Mouse (Mus musculus): ENCODE data around the gene Slc29a1.

DNA sequence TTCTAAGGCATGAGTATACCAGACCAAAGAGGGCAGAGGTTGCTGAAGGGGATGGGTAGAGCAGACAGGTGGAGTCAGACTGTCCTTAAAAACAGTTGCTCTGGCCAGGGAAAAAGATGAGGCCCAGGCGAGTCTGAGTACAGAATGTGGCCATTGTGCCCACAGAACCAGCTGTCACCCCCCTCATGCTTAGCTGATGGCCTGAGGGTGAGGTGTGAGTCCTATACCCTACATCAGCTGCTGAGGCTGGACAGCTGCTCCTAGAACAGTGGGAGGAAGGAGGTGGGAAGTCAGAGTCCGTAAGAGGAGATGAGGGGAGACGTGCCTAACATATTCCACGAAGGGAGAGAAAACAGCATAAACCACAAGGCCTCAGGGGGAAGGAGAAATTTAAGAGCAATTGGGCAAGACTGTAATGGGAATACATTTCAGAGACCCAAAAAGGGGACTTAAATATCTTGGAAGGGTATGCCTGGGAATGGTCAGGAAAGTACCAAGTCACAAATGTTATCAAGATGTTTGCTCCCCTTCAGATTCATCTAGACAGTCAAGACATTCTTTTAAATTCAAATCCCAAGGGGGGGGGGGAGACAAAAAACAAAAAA lies 16.7 kb upstream of the Slc29a1 start:
- TF ChIP-seq CTCF (IDR thresholded peaks at IDR 0.05; ENCODE audit: control insufficient read depth, insufficient read depth, insufficient replicate concordance, low read depth, low read length) (no peak), POLR2A (IDR thresholded peaks at IDR 0.05; ENCODE audit: control insufficient read depth, low read depth, low read length) (no peak)

All from testis, adult 2 months (tissue).